Mouse (Mus musculus) myocyte (in vitro differentiated cells): ENCODE measurements around the gene Txk. TPM values are rescaled to one million over a fixed set of nuclear protein-coding genes. Genes with fewer than 3 reads are reported as not detected.

ENCODE experiments used
- H3K27me3 ChIP-seq: one replicate; pipeline ENCODE4 v1.6.1; 2011; ENCODE audit not compliant: control insufficient read depth, insufficient read depth, insufficient read length
- H3K36me3 ChIP-seq: one replicate; pipeline ENCODE4 v1.6.1; 2011; ENCODE audit not compliant: control insufficient read depth, insufficient read depth
- H3K4me2 ChIP-seq: one replicate; pipeline ENCODE4 v1.6.1; 2011; ENCODE audit warnings: low read depth, control low read depth
- H3K4me3 ChIP-seq: one replicate; pipeline ENCODE4 v1.5.1; 2011; ENCODE audit warnings: mild to moderate bottlenecking, control low read depth, moderate library complexity
- H3K79me2 ChIP-seq: one replicate; pipeline ENCODE4 v1.6.1; 2011; ENCODE audit not compliant: control insufficient read depth, insufficient read depth
- H3ac ChIP-seq: one replicate; pipeline ENCODE4 v1.6.1; 2011; ENCODE audit not compliant: control insufficient read depth, insufficient read length
- CEBPB ChIP-seq: IDR thresholded peaks from 2 replicates; pipeline ENCODE4 v1.6.1; 2011; ENCODE audit warnings: mild to moderate bottlenecking, moderate library complexity; ENCODE audit not compliant: poor library complexity, insufficient read depth, severe bottlenecking
- E2F4 ChIP-seq: IDR thresholded peaks from one replicate; pipeline ENCODE4 v1.6.1; 2011; ENCODE audit warnings: mild to moderate bottlenecking, control low read depth, moderate library complexity; ENCODE audit not compliant: insufficient read depth
- MAX ChIP-seq: IDR thresholded peaks from one replicate; pipeline ENCODE4 v1.6.1; 2011; ENCODE audit warnings: low read depth, mild to moderate bottlenecking, control low read depth
- MYOD1 ChIP-seq, 3 experiments: IDR thresholded peaks; one replicate each; pipeline ENCODE4 v1.6.1; 2011; ENCODE audit warnings: control low read depth in 2 of 3, low read depth in 2 of 3, mild to moderate bottlenecking in 2 of 3, moderate library complexity in 1 of 3; ENCODE audit not compliant: insufficient read length in 2 of 3, control insufficient read depth in 1 of 3
- MYOG ChIP-seq, 3 experiments: IDR thresholded peaks; one replicate each; pipeline ENCODE4 v1.6.1; 2011; ENCODE audit warnings: control low read depth in 2 of 3, low read depth in 2 of 3, mild to moderate bottlenecking in 2 of 3; ENCODE audit not compliant: insufficient read length in 2 of 3, control insufficient read depth in 1 of 3, insufficient read depth in 1 of 3
- POLR2A ChIP-seq: IDR thresholded peaks from one replicate; pipeline ENCODE4 v1.6.1; 2011; ENCODE audit warnings: low read depth, mild to moderate bottlenecking, control low read depth, moderate library complexity; ENCODE audit not compliant: insufficient read length
- POLR2AphosphoS2 ChIP-seq: IDR thresholded peaks from one replicate; pipeline ENCODE4 v1.6.1; 2011; ENCODE audit warnings: low read depth, control low read depth; ENCODE audit not compliant: insufficient read length
- REST ChIP-seq: IDR thresholded peaks from one replicate; pipeline ENCODE4 v1.6.1; 2011; ENCODE audit warnings: mild to moderate bottlenecking, control low read depth, moderate library complexity; ENCODE audit not compliant: insufficient read depth, insufficient read length
- SRF ChIP-seq: IDR thresholded peaks from one replicate; pipeline ENCODE4 v1.6.1; 2011; ENCODE audit warnings: low read depth; ENCODE audit not compliant: control insufficient read depth, insufficient read length
- TCF12 ChIP-seq: IDR thresholded peaks from one replicate; pipeline ENCODE4 v1.6.1; 2011; ENCODE audit warnings: mild to moderate bottlenecking, control low read depth; ENCODE audit not compliant: poor library complexity, insufficient read depth, severe bottlenecking
- TCF3 ChIP-seq: IDR thresholded peaks from one replicate; pipeline ENCODE4 v1.6.1; 2011; ENCODE audit warnings: low read depth, control low read depth; ENCODE audit not compliant: insufficient read length
- USF1 ChIP-seq: IDR thresholded peaks from one replicate; pipeline ENCODE4 v1.6.1; 2011; ENCODE audit warnings: low read depth, mild to moderate bottlenecking, control low read depth, moderate library complexity
- polyA plus RNA-seq: library from polyadenylated mRNA; unstranded; fragments of >200 nt; fragmentation: generic; extraction: Trizol; gene quantifications from one replicate; pipeline ENCODE4 v1.2.1, GENCODE M21; 2012; ENCODE audit warnings: missing spikeins

Gene Txk
- polyA plus RNA-seq, 1 experiment = 0.01 TPM

- TF ChIP-seq MYOG (IDR thresholded peaks at IDR 0.05; ENCODE audit: control insufficient read depth in 1 of 3, insufficient read depth in 1 of 3, insufficient read length in 2 of 3, low read depth in 2 of 3) (no peak), E2F4 (no peak), SRF (no peak), TCF12 (no peak), MAX (no peak), POLR2A (no peak), POLR2AphosphoS2 (no peak), REST (no peak), USF1 (no peak), TCF3 (no peak), CEBPB (no peak)
Measured at GRCm38 (mm10) chr5:72776595-72776994, 24.0 kb upstream of the Txk start.

GRCm38 (mm10) chr5:72776127-72776526 is 23.6 kb upstream of the Txk start:
- Histone ChIP-seq H3K27me3 (no peaks in the 10 kb centered on the region), H3K4me2 (no peak overlapping the region), H3K79me2 (no peaks in the 10 kb centered on the region), H3ac (no peak overlapping the region), H3K4me3 (no peak overlapping the region), H3K36me3 (peaks cover 6% of the 10 kb centered on the region)
- TF ChIP-seq POLR2AphosphoS2 (no peak), TCF12 (no peak), E2F4 (no peak), REST (no peak), TCF3 (no peak), SRF (no peak), MAX (no peak), MYOD1 (IDR thresholded peaks at IDR 0.05; ENCODE audit: control insufficient read depth in 1 of 3, insufficient read length in 2 of 3, low read depth in 2 of 3) (no peak), USF1 (no peak), POLR2A (no peak), CEBPB (no peak), MYOG (IDR thresholded peaks at IDR 0.05; ENCODE audit: control insufficient read depth in 1 of 3, insufficient read depth in 1 of 3, insufficient read length in 2 of 3, low read depth in 2 of 3) (no peak)

More at GRCm38 (mm10) chr5:72776595-72776994, 24.0 kb upstream of the Txk start:
- Histone ChIP-seq H3K27me3 (no peaks in the 10 kb centered on the region), H3K4me2 (no peak overlapping the region), H3K79me2 (no peaks in the 10 kb centered on the region), H3K36me3 (peaks cover 6% of the 10 kb centered on the region), H3K4me3 (no peak overlapping the region), H3ac (no peak overlapping the region)

- Histone ChIP-seq H3ac (no peak overlapping the region), H3K4me2 (no peak overlapping the region), H3K36me3 (no peaks in the 10 kb centered on the region), H3K79me2 (no peaks in the 10 kb centered on the region), H3K27me3 (no peaks in the 10 kb centered on the region), H3K4me3 (no peak overlapping the region)
- TF ChIP-seq TCF12 (no peak), MAX (no peak), USF1 (no peak), E2F4 (no peak)
Measured at GRCm38 (mm10) chr5:72769841-72770240, 17.3 kb upstream of the Txk start.

- no peaks in the 10 kb centered on the region for H3K36me3 ChIP-seq
- no peaks in the 10 kb centered on the region for H3K27me3 ChIP-seq
- H3K4me2 ChIP-seq = no peak overlapping the region
- H3K79me2 ChIP-seq = no peaks in the 10 kb centered on the region
- H3ac ChIP-seq = no peak overlapping the region
- TF ChIP-seq POLR2AphosphoS2 (no peak), SRF (no peak)
- no peak overlapping the region for H3K4me3 ChIP-seq
Measured at GRCm38 (mm10) chr5:72763546-72763945, 11.0 kb upstream of the Txk start.

GRCm38 (mm10) chr5:72763025-72763424 is 10.4 kb upstream of the Txk start:
- H3K27me3 ChIP-seq = no peaks in the 10 kb centered on the region
- no peak overlapping the region for H3K4me2 ChIP-seq
- no peak overlapping the region for H3ac ChIP-seq
- no peaks in the 10 kb centered on the region for H3K79me2 ChIP-seq
- TF ChIP-seq TCF3 (no peak), MAX (no peak), USF1 (no peak), CEBPB (no peak), MYOD1 (IDR thresholded peaks at IDR 0.05; ENCODE audit: control insufficient read depth in 1 of 3, insufficient read length in 2 of 3, low read depth in 2 of 3) (no peak), POLR2AphosphoS2 (no peak), E2F4 (no peak)
- no peak overlapping the region for H3K4me3 ChIP-seq
- H3K36me3 ChIP-seq = no peaks in the 10 kb centered on the region

GRCm38 (mm10) chr5:72761758-72762157 is 9.2 kb upstream of the Txk start:
- H3K4me3 ChIP-seq = no peak overlapping the region

More at GRCm38 (mm10) chr5:72761758-72762157, 9.2 kb upstream of the Txk start:
- no peak for TF ChIP-seq REST
- TF ChIP-seq USF1 = no peak
- no peak for TF ChIP-seq MYOD1 (IDR thresholded peaks at IDR 0.05; ENCODE audit: control insufficient read depth in 1 of 3, insufficient read length in 2 of 3, low read depth in 2 of 3)
- H3ac ChIP-seq = no peak overlapping the region
- no peak overlapping the region for H3K4me2 ChIP-seq
- no peaks in the 10 kb centered on the region for H3K79me2 ChIP-seq
- H3K36me3 ChIP-seq = no peaks in the 10 kb centered on the region
- no peaks in the 10 kb centered on the region for H3K27me3 ChIP-seq
